Mouse (Mus musculus) forelimb bud, embryonic 11.5 days (tissue): ENCODE data around the gene Itpr1.

Source experiments
- DNase-seq: peaks from one replicate; pipeline ENCODE4 v3.0.0-alpha.2; 2012; ENCODE audit warnings: low read depth, low spot score

Gene Itpr1

DNA sequence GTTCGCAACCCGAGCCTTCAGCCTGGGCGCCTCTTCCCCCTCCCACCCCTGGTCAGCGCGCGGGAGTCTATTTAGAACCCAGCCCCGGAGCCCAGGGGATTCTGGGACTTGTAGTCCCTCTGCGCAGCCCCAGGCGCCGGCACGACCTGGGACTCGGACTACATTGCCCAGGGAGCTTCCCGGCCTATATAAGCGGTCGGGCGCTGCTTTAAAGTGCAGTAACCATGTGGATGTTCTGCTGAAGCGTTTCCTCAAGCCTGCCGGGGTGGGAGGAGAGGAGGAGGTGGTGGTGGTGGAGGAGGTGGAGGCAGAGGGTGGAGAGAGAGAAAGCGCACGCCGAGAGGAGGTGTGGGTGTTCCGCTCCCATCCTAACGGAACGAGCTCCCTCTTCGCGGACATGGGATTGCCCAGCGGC is at the start of gene Itpr1:
Itpr1 (plus strand) TSS at position 216 of the 415 bp plus-strand sequence.
- peak; percentile 98 for DNase-seq

GRCm38 (mm10) chr6:108164935-108165334 is 48.0 kb upstream of the Itpr1 start:
- no peak for DNase-seq

DNA sequence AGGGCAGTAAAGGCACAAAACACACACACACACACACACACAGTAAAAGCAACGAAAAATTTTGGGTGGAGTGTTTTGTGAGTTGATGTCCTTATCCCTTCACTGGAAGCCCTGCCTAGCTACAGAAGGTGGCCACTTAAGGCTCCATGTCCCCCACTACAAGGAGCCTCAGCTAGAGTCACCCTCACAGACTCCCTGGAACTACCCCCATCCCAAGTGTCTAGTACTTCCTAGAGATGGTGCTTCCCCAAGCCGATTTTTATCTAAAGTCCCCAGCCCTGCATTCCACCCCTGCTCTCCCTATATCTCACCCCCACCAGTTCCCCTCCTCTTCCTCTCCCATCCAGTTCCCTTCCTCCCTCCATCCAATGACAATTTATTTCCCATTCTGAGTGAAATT is 47.3 kb upstream of the Itpr1 start:
- no peak for DNase-seq

- DNase-seq, result no peak
These were observed 44.8 kb upstream of the Itpr1 start for GRCm38 (mm10) chr6:108167946-108168680.

DNA sequence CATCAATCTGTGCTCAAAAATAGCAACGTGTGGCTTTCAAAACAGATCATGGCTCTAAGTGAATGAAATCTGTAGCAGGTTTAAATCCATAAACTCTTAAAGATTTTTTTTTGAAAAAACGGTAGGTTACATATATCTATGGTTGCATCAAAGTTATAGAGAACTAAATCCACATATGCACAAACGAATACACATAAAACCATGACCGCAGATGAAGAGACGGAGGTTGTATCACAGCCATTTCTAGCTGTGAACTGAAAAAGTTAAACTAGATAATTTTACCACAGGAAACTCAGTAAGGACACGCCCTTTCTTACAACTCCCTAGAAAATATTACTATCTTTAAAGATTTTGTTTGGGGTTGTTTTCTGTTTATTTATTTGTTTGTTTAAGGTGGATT is 44.2 kb upstream of the Itpr1 start:
- no peak for DNase-seq

GRCm38 (mm10) chr6:108169466-108169865 is 43.4 kb upstream of the Itpr1 start:
- DNase-seq, result no peak

DNA sequence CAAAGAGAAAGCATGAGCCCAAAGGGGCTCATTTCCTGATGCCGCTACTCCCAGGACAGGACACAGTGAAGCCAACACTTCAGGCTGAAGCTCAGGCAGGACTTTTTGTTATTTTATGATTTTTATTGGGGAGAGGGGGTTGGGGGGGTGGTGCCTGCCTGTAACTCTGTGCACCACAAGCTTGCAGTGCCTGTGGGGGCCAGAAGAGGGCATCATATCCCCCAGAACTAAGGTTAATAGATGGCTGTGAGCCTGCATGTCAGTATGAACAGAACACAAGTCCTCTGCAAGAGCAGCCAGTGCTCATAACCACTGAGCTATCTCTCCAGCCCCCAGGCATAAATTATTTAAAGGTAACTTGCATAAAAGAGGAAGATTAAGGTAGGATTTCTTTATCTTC is 40.7 kb upstream of the Itpr1 start:
- no peak for DNase-seq

DNA sequence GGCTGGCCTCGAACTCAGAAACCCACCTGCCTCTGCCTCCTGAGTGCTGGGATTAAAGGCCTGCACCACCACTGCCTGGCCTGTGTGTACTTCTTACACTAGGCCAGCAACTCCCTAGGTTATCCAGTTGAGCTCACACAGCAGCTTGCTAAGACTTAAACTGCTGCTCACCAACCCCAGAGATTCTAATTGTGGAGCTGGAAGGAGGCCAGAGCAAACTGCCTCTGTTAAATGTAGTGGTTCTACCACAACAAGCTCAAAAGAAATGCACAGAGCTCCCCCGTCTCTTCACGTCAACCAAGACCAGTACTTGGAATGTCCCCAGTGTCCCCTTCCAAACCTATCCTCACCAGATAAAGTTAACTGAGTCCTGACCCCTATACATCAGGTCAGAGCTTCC is 38.7 kb upstream of the Itpr1 start:
- no peak for DNase-seq

DNA sequence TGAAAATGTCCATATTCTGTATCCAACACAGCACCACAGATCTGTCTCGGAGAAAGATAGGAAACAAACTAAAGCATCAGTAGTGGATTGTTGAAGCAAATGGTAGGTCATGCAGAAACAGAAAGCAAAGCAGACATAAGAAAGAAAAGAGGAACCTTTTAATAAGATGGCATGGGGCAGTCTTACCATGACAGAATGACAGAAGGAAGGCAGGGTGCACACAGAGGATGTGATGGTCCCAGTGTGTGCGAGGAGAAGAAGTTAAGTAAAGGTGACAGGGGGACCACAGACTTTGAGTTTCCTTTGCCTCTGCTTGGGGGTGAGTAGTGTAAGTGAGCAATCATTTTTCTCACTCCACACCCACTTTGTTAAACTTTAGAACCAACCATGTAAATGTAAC is 33.8 kb upstream of the Itpr1 start:
- DNase-seq, result no peak

GRCm38 (mm10) chr6:108184847-108185684 is 27.8 kb upstream of the Itpr1 start, which contains the start of gene Sumf1:
Sumf1 (minus strand) TSS chr6:108185582.
- DNase-seq, result peak; percentile 94

- DNase-seq, result no peak
These were observed 27.2 kb upstream of the Itpr1 start for GRCm38 (mm10) chr6:108185685-108186009.

DNA sequence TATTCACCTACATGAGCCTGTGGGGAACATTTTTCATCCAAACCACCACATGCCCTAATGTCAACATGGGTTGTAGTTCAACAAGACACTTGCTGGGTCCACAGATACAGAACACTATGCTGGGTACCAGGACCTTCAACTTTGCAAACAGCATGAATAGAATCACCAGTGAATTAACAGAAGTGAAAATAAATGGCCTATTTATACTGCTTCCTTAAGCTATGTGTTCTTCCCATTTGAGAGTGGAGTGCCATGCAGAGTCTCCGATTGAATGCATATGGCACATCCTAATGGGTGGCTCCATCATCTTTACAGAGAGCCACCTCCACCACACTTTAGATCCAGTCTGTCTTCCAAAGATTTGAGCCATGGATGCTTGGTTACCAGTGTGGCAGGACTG is 22.2 kb upstream of the Itpr1 start:
- DNase-seq, result no peak

- DNase-seq, result no peak
These were observed 20.3 kb upstream of the Itpr1 start for GRCm38 (mm10) chr6:108192632-108193031.

DNA sequence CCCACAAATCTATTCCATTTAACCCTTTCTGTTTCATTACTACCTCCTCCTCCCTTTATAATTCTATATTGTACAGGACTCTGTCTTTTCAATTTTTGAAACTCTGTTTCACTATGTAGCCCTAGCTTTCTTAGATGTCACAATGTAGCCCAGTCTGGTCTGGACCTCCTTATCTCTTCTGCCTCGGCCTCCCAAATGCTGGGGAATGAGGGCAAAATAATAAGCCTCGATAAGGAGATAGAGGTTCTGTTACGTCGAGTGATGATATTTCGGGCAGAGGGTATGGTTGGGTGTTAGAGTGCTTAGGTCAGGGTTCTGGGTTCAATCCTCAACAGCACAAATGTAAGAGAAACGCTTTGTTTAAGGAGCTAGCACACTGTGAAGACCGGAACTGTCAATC is 16.2 kb upstream of the Itpr1 start:
- DNase-seq, result no peak

DNA sequence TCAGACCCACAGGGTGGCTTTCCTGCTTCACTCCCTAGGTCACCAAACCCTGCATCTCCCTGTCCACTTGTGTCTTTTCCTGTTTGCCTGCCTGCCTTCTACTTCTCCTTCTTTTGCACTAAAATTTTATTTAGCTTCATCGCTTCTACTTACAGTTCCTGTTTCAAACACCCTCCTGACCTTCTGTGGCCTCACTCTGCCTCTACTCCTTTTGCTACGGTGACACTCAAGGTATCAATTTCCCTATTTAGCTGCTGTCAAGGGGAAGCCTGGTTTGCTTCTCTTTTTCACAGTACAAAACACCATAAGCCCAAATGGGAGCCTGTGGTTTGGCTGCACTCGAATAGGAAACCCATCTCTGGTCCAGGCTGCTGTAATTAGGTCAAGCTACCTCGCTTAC is 15.8 kb upstream of the Itpr1 start:
- no peak for DNase-seq

DNA sequence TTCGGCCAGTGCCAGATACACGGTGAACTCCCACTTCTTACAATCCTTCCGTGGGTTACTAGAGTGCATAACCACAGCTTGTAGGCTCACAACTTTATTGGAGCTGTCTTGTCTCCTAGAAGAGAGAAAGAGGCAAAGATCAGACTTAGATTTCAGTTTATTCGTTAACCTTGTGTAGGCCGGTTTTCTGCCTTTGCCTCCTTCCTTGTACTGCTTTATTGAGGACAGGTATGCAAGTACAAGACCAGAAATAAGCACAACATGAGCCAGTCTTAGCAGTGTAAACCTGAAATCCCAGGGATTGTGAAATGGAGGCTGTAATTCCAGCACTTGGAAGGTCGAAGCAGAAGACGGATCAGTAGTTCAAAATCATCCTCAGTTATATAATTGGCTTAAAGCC is 14.6 kb upstream of the Itpr1 start:
- DNase-seq, result no peak

- DNase-seq, result no peak
These were observed 8.6 kb upstream of the Itpr1 start for GRCm38 (mm10) chr6:108204322-108204721.

DNA sequence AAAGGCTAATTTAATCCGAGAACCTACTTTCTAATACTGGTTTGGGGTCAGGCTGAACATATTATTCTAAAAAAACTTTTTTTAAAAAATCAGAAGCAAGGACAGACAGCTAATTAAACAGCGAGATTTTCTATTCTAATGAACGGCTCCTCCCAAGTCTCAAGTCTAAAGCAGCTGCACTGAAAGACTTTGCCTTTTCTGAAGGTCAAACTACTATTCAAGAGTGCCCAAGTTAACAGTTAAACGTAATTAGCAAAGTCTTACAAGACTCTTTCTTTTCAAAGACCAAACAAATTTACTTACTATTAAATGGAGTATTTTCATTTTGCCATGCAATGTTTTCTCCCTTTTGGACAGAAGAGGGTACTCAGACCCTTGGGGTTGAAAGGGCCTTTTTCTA is 6.8 kb upstream of the Itpr1 start:
- DNase-seq, result no peak

DNA sequence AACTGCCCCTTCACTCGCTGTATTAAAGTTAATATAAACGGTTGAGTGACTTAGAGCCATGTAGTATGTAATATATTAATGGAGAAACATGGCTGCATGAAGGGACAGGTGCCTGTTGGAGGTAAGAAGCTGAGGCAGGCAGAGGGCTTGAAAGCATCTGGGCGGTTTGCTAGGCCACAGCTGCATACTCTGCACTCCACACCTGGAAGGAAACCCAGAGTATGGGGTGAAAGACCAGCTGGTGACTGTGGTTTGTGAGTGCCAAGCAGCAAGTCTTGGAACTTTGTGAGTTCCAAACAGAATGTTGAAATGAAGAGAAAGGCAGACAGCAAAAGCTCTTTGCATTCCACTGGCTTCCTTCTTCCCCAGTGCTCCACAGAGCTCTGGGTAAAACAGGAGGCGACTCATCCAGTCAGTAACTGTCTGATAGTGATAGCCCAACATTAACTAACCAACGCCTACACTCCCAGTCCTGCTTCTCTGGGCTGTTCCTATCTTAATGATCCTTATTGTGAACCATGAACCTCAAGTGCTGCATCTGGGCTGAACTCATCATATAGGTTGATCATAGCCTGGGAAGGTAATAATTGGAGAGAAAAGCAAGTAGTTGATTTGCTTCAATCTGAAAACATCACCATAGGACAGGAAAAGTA is 5.9 kb upstream of the Itpr1 start:
- no peak for DNase-seq

- DNase-seq, result peak; percentile 40
These were observed 708 bp upstream of the Itpr1 start for GRCm38 (mm10) chr6:108211896-108212880.
